Mouse (Mus musculus): ENCODE data around the gene Prr14l. TPM values are rescaled to one million over a fixed set of nuclear protein-coding genes. Genes with fewer than 3 reads are reported as not detected.
"Not testable (repeated sequence)": the region's sequence is repeated elsewhere in the genome, so short reads cannot be mapped to it uniquely, and the experiment has no call there.

Gene Prr14l
- polyA plus RNA-seq, 1 experiment from 2014 or later: 7.8 TPM

GRCm38 (mm10) chr5:32767636-32768373 is 86.3 kb downstream of the Prr14l start:
- peaks cover 10% of the 10 kb centered on the region for H3K36me3 ChIP-seq (ENCODE audit: control insufficient read depth, insufficient read depth, low read length)
- no peak for ATAC-seq

GRCm38 (mm10) chr5:32767004-32767403 is 87.1 kb downstream of the Prr14l start:
- ATAC-seq: no peak
- 88% methylated on average over 3 of the region's 3 CpGs for WGBS
- H3K27me3 ChIP-seq (replicated peaks; ENCODE audit: control insufficient read depth, insufficient read depth, low read length): no peaks in the 10 kb centered on the region

More at GRCm38 (mm10) chr5:32767636-32768373, 86.3 kb downstream of the Prr14l start:
- Histone ChIP-seq H3K4me2 (ENCODE audit: low read length) (no peak overlapping the region), H3K27me3 (replicated peaks; ENCODE audit: control insufficient read depth, insufficient read depth, low read length) (no peaks in the 10 kb centered on the region), H3K4me3 (ENCODE audit: low read length) (no peak overlapping the region), H3K9ac (ENCODE audit: low read depth, low read length) (no peak overlapping the region), H3K4me1 (ENCODE audit: control insufficient read depth, insufficient read depth, low read depth, low read length) (no peaks in the 10 kb centered on the region), H3K27ac (ENCODE audit: low read depth, low read length) (no peak overlapping the region), H3K9me3 (ENCODE audit: control insufficient read depth, low read length) (no peaks in the 10 kb centered on the region)
- WGBS: 92% methylated on average over 4 of the region's 4 CpGs

GRCm38 (mm10) chr5:32761566-32762140 is 92.4 kb downstream of the Prr14l start:
- H3K4me3 ChIP-seq (ENCODE audit: low read length): no peak overlapping the region
- H3K27me3 ChIP-seq (replicated peaks; ENCODE audit: control insufficient read depth, insufficient read depth, low read length): no peaks in the 10 kb centered on the region
- no peaks in the 10 kb centered on the region for H3K4me1 ChIP-seq (ENCODE audit: control insufficient read depth, insufficient read depth, low read depth, low read length)
- H3K9me3 ChIP-seq (ENCODE audit: control insufficient read depth, low read length): no peaks in the 10 kb centered on the region
- H3K9ac ChIP-seq (ENCODE audit: low read depth, low read length): no peak overlapping the region
- ATAC-seq: no peak
- 88% methylated on average over 5 of the region's 5 CpGs for WGBS
- H3K4me2 ChIP-seq (ENCODE audit: low read length): no peak overlapping the region
- H3K36me3 ChIP-seq (ENCODE audit: control insufficient read depth, insufficient read depth, low read length): peaks cover 12% of the 10 kb centered on the region
- H3K27ac ChIP-seq (ENCODE audit: low read depth, low read length): no peak overlapping the region

More at GRCm38 (mm10) chr5:32767004-32767403, 87.1 kb downstream of the Prr14l start:
- no peak overlapping the region for H3K9ac ChIP-seq (ENCODE audit: low read depth, low read length)
- H3K4me1 ChIP-seq (ENCODE audit: control insufficient read depth, insufficient read depth, low read depth, low read length): no peaks in the 10 kb centered on the region
- no peak overlapping the region for H3K27ac ChIP-seq (ENCODE audit: low read depth, low read length)
- H3K4me3 ChIP-seq (ENCODE audit: low read length): no peak overlapping the region
- H3K36me3 ChIP-seq (ENCODE audit: control insufficient read depth, insufficient read depth, low read length): peaks cover 11% of the 10 kb centered on the region
- no peak overlapping the region for H3K4me2 ChIP-seq (ENCODE audit: low read length)
- no peaks in the 10 kb centered on the region for H3K9me3 ChIP-seq (ENCODE audit: control insufficient read depth, low read length)

GRCm38 (mm10) chr5:32760787-32761186 is 93.3 kb downstream of the Prr14l start:
- Histone ChIP-seq H3K27me3 (replicated peaks; ENCODE audit: control insufficient read depth, insufficient read depth, low read length) (no peaks in the 10 kb centered on the region), H3K4me1 (ENCODE audit: control insufficient read depth, insufficient read depth, low read depth, low read length) (no peaks in the 10 kb centered on the region), H3K9me3 (ENCODE audit: control insufficient read depth, low read length) (no peaks in the 10 kb centered on the region), H3K9ac (ENCODE audit: low read depth, low read length) (no peak overlapping the region), H3K36me3 (ENCODE audit: control insufficient read depth, insufficient read depth, low read length) (peaks cover 12% of the 10 kb centered on the region), H3K4me2 (ENCODE audit: low read length) (no peak overlapping the region), H3K27ac (ENCODE audit: low read depth, low read length) (no peak overlapping the region), H3K4me3 (ENCODE audit: low read length) (no peak overlapping the region)
- WGBS: 87% methylated on average over 3 of the region's 3 CpGs
- ATAC-seq: no peak

GRCm38 (mm10) chr5:32760352-32760751 is 93.7 kb downstream of the Prr14l start:
- H3K4me3 ChIP-seq (ENCODE audit: low read length); ATAC-seq; H3K4me1 ChIP-seq (ENCODE audit: control insufficient read depth, insufficient read depth, low read depth, low read length); H3K27me3 ChIP-seq (replicated peaks; ENCODE audit: control insufficient read depth, insufficient read depth, low read length); H3K9ac ChIP-seq (ENCODE audit: low read depth, low read length); H3K27ac ChIP-seq (ENCODE audit: low read depth, low read length); H3K4me2 ChIP-seq (ENCODE audit: low read length); H3K9me3 ChIP-seq (ENCODE audit: control insufficient read depth, low read length): not testable (repeated sequence)
- peaks cover 12% of the 10 kb centered on the region for H3K36me3 ChIP-seq (ENCODE audit: control insufficient read depth, insufficient read depth, low read length)
- WGBS: 96% methylated on average over 17 of the region's 18 CpGs

- Histone ChIP-seq H3K4me3 (ENCODE audit: low read length) (no peak overlapping the region), H3K9me3 (ENCODE audit: control insufficient read depth, low read length) (no peaks in the 10 kb centered on the region), H3K27me3 (replicated peaks; ENCODE audit: control insufficient read depth, insufficient read depth, low read length) (no peaks in the 10 kb centered on the region), H3K4me1 (ENCODE audit: control insufficient read depth, insufficient read depth, low read depth, low read length) (no peaks in the 10 kb centered on the region), H3K4me2 (ENCODE audit: low read length) (no peak overlapping the region), H3K27ac (ENCODE audit: low read depth, low read length) (no peak overlapping the region), H3K9ac (ENCODE audit: low read depth, low read length) (no peak overlapping the region), H3K36me3 (ENCODE audit: control insufficient read depth, insufficient read depth, low read length) (peaks cover 12% of the 10 kb centered on the region)
- 75% methylated on average over 2 of the region's 2 CpGs for WGBS
- no peak for ATAC-seq
Measured at GRCm38 (mm10) chr5:32759662-32760061, 94.4 kb downstream of the Prr14l start.

- no peaks in the 10 kb centered on the region for H3K27me3 ChIP-seq (replicated peaks; ENCODE audit: control insufficient read depth, insufficient read depth, low read length)
- whole genome bisulfite sequencing: 95% methylated on average over 8 of the region's 8 CpGs
- H3K4me2 ChIP-seq (ENCODE audit: low read length): no peak overlapping the region
- no peak overlapping the region for H3K27ac ChIP-seq (ENCODE audit: low read depth, low read length)
- no peak for ATAC-seq
- H3K4me1 ChIP-seq (ENCODE audit: control insufficient read depth, insufficient read depth, low read depth, low read length): no peaks in the 10 kb centered on the region
- no peaks in the 10 kb centered on the region; the same call in 1 of the 2 replicates for H3K36me3 ChIP-seq (ENCODE audit: control insufficient read depth, insufficient read depth, low read length)
- H3K9ac ChIP-seq (ENCODE audit: low read depth, low read length): no peak overlapping the region
- H3K9me3 ChIP-seq (ENCODE audit: control insufficient read depth, low read length): no peaks in the 10 kb centered on the region
- no peak overlapping the region for H3K4me3 ChIP-seq (ENCODE audit: low read length)
Measured at GRCm38 (mm10) chr5:32756141-32756540, 97.9 kb downstream of the Prr14l start.

- no peaks in the 10 kb centered on the region for H3K4me1 ChIP-seq (ENCODE audit: control insufficient read depth, insufficient read depth, low read depth, low read length)
- no peak overlapping the region for H3K4me3 ChIP-seq (ENCODE audit: low read length)
- H3K4me2 ChIP-seq (ENCODE audit: low read length): no peak overlapping the region
- no peaks in the 10 kb centered on the region for H3K27me3 ChIP-seq (replicated peaks; ENCODE audit: control insufficient read depth, insufficient read depth, low read length)
- no peak for ATAC-seq
- H3K9me3 ChIP-seq (ENCODE audit: control insufficient read depth, low read length): no peaks in the 10 kb centered on the region
- H3K9ac ChIP-seq (ENCODE audit: low read depth, low read length): no peak overlapping the region
- 68% methylated on average over 2 of the region's 2 CpGs for WGBS
- no peak overlapping the region for H3K27ac ChIP-seq (ENCODE audit: low read depth, low read length)
- H3K36me3 ChIP-seq (ENCODE audit: control insufficient read depth, insufficient read depth, low read length): no peaks in the 10 kb centered on the region
Measured at GRCm38 (mm10) chr5:32751736-32752135, 102.3 kb downstream of the Prr14l start.

- Histone ChIP-seq H3K27me3 (replicated peaks; ENCODE audit: control insufficient read depth, insufficient read depth, low read length) (no peaks in the 10 kb centered on the region), H3K4me1 (ENCODE audit: control insufficient read depth, insufficient read depth, low read depth, low read length) (no peaks in the 10 kb centered on the region), H3K27ac (ENCODE audit: low read depth, low read length) (no peak overlapping the region), H3K9ac (ENCODE audit: low read depth, low read length) (no peak overlapping the region), H3K9me3 (ENCODE audit: control insufficient read depth, low read length) (no peaks in the 10 kb centered on the region), H3K4me2 (ENCODE audit: low read length) (no peak overlapping the region), H3K4me3 (ENCODE audit: low read length) (no peak overlapping the region), H3K36me3 (ENCODE audit: control insufficient read depth, insufficient read depth, low read length) (no peaks in the 10 kb centered on the region)
- 92% methylated on average over 6 of the region's 6 CpGs for WGBS
- no peak for ATAC-seq
Measured at GRCm38 (mm10) chr5:32748936-32749335, 105.1 kb downstream of the Prr14l start.

All from hindbrain, embryonic 16.5 days (tissue).